Mouse (Mus musculus) embryonic fibroblast, embryonic 13.5 days (primary cell): ENCODE measurements around the gene Fto.

Source experiments
- CTCF ChIP-seq: IDR thresholded peaks from 2 replicates; pipeline ENCODE4 v1.5.1; 2011; ENCODE audit warnings: mild to moderate bottlenecking, control low read depth, low read length, moderate library complexity, borderline replicate concordance; ENCODE audit not compliant: insufficient read depth
- POLR2A ChIP-seq: IDR thresholded peaks from 2 replicates; pipeline ENCODE4 v1.6.1; 2011; ENCODE audit warnings: low read depth, mild to moderate bottlenecking, control low read depth, low read length, moderate library complexity

- TF ChIP-seq POLR2A (no peak), CTCF (no peak)
Measured at GRCm38 (mm10) chr8:91511943-91512342, 198.6 kb downstream of the Fto start.
